In the genomic region with DNA sequence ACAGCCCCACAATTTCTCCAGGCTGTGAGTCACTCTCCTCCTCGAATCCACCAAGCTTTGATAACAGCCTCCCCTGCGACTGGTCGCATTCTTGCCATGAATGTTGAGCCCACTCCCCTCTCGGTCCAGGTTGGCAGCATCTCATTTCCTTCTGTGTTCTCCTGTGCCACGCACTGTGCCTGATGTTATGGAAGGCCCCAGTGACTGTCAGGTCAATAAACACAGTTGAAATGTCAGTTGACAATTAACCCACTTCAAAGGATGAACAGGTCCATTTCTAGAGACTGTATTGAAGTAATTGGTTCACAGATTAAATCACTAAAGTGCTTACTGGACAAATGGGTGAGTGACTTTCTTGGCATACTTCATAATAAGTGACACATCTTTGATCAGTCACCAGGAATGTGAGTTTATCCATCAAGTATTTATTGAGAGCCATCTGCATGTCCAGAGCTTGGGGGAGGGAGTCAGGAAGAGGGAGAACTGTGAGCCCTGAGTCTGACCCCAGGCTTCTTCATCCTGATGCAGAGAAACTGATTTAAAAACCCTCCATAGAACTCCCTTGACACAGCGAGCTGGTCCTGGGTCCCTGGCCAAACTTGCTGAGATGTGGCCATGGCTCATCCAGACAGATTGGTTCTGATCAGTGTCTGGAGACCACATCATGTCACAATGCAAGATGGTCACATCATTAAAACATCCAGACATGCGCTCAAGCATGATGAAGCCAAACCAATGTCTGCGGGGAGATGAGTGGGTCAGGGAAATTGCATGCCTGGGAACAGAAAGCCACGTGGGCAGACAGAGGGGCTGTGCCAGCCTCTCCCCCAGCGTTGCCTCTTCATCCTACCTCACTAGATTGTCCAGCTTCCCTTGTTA, we compare ENCODE assay signal across 23 mouse cellular contexts.
A peak's percentile ranks its signal among the peaks of the same experiment; 100 is the strongest.
DNase-seq lines count a peak whose midpoint lies in the region; ATAC-seq lines count a peak whose summit lies in the region.
"Had no signal": no experiment of that assay in that cellular context is flagged by ENCODE, and none has a peak within 500 bp of the region (broad histone marks: within the 10 kb centered on the region; RNA-seq: fewer than 3 reads in every experiment).

No protein-coding gene starts in this region.

- H3K4me2 ChIP-seq in hindbrain, embryonic 16.5 days (ENCODE audit: low read length), result no peak overlapping the region
- no peak overlapping the region for H3K4me2 ChIP-seq in hindbrain, embryonic 12.5 days (replicated peaks)
- H3K4me2 ChIP-seq in kidney, embryonic 15.5 days, result no peak overlapping the region
- H3K4me2 ChIP-seq: embryonic facial prominence, embryonic 15.5 days; forebrain, embryonic 15.5 days; heart, embryonic 13.5 days had no signal

- peak; percentile 20; the same call in 1 of the 2 replicates for ATAC-seq in hindbrain, embryonic 16.5 days
- no peak for ATAC-seq in hindbrain, embryonic 12.5 days (ENCODE audit: low FRiP score)
- peak; percentile 54 for ATAC-seq in kidney, embryonic 15.5 days (replicated peaks; ENCODE audit: low FRiP score)
- ATAC-seq: CD4-positive, CD25-positive, alpha-beta regulatory T cell, adult 4 months; forebrain, embryonic 15.5 days; hindbrain, postnatal 0 days had no signal

- no peaks in the 10 kb centered on the region for H3K27me3 ChIP-seq in hindbrain, embryonic 16.5 days (replicated peaks; ENCODE audit: control insufficient read depth, insufficient read depth, low read length)
- no peaks in the 10 kb centered on the region for H3K27me3 ChIP-seq in hindbrain, embryonic 12.5 days
- H3K27me3 ChIP-seq in kidney, embryonic 15.5 days, result no peaks in the 10 kb centered on the region
- H3K27me3 ChIP-seq: embryonic facial prominence, embryonic 15.5 days; forebrain, embryonic 15.5 days had no signal

- H3K9ac ChIP-seq in hindbrain, embryonic 16.5 days (ENCODE audit: low read depth, low read length), result no peak overlapping the region
- no peak overlapping the region for H3K9ac ChIP-seq in hindbrain, embryonic 12.5 days
- no peak overlapping the region for H3K9ac ChIP-seq in kidney, embryonic 15.5 days
- H3K9ac ChIP-seq: embryonic facial prominence, embryonic 15.5 days; forebrain, embryonic 15.5 days; heart, embryonic 13.5 days had no signal

- H3K4me3 ChIP-seq in hindbrain, embryonic 16.5 days (ENCODE audit: low read length), result no peak overlapping the region
- no peak overlapping the region for H3K4me3 ChIP-seq in hindbrain, embryonic 12.5 days
- H3K4me3 ChIP-seq in kidney, embryonic 15.5 days (replicated peaks), result no peak overlapping the region
- H3K4me3 ChIP-seq: embryonic facial prominence, embryonic 15.5 days; erythroblast, embryonic 14.5 days; forebrain, embryonic 15.5 days; heart, embryonic 13.5 days had no signal

- WGBS in hindbrain, embryonic 16.5 days, result 72% methylated on average over 10 of the region's 10 CpGs
- 84% methylated on average over 10 of the region's 10 CpGs for WGBS in hindbrain, embryonic 12.5 days
- 56% methylated on average over 10 of the region's 10 CpGs for WGBS in kidney, embryonic 15.5 days

- H3K27ac ChIP-seq in hindbrain, embryonic 16.5 days (ENCODE audit: low read depth, low read length), result no peak overlapping the region
- H3K27ac ChIP-seq in hindbrain, embryonic 12.5 days, result no peak overlapping the region
- H3K27ac ChIP-seq in kidney, embryonic 15.5 days, result no peak overlapping the region; the same call in 1 of the 2 replicates
- H3K27ac ChIP-seq: embryonic facial prominence, embryonic 15.5 days; forebrain, embryonic 15.5 days; heart, embryonic 13.5 days; hindbrain, postnatal 0 days had no signal

- no peaks in the 10 kb centered on the region for H3K36me3 ChIP-seq in hindbrain, embryonic 16.5 days (ENCODE audit: control insufficient read depth, insufficient read depth, low read length)
- no peaks in the 10 kb centered on the region for H3K36me3 ChIP-seq in hindbrain, embryonic 12.5 days
- H3K36me3 ChIP-seq in kidney, embryonic 15.5 days, result no peaks in the 10 kb centered on the region
- H3K36me3 ChIP-seq: embryonic facial prominence, embryonic 15.5 days; forebrain, embryonic 15.5 days; G1E; heart, embryonic 13.5 days had no signal

- DNase-seq in kidney, postnatal 4 days, result no peak
- peak; percentile 15 for DNase-seq in ZHBTc4 (ENCODE audit: low read depth, low spot score)
- peak; percentile 69 for DNase-seq in retina, postnatal 1 day
- DNase-seq in lung, postnatal 4 days, result no peak
- DNase-seq in layer of hippocampus, postnatal 10 days (ENCODE audit: low spot score in 2 of 2), result no peak
- DNase-seq: adrenal gland, postnatal 10 days; B cell, adult 2 months; cerebellum, adult 11 months; cerebellum, adult 8-10 months; cerebellum, postnatal 14 days; embryo, embryonic 11 days; heart, adult 18-20 months; heart, postnatal 36 days had no signal

- peaks cover 8% of the 10 kb centered on the region for H3K4me1 ChIP-seq in hindbrain, embryonic 16.5 days (ENCODE audit: control insufficient read depth, insufficient read depth, low read depth, low read length)
- H3K4me1 ChIP-seq in hindbrain, embryonic 12.5 days, result peaks cover 16% of the 10 kb centered on the region
- H3K4me1 ChIP-seq in kidney, embryonic 15.5 days, result peaks cover 18% of the 10 kb centered on the region
- H3K4me1 ChIP-seq: forebrain, embryonic 15.5 days had no signal

- no peaks in the 10 kb centered on the region for H3K9me3 ChIP-seq in hindbrain, embryonic 16.5 days (ENCODE audit: control insufficient read depth, low read length)
- H3K9me3 ChIP-seq in hindbrain, embryonic 12.5 days (replicated peaks), result no peaks in the 10 kb centered on the region
- H3K9me3 ChIP-seq in kidney, embryonic 15.5 days (replicated peaks), result no peaks in the 10 kb centered on the region
- H3K9me3 ChIP-seq: embryonic facial prominence, embryonic 15.5 days; forebrain, embryonic 15.5 days; heart, embryonic 13.5 days had no signal

Comparison
In these comparisons a context has a peak if more than half of its experiments do, and no peak if none do; other contexts are left out.
1. DNase-seq: peak in ZHBTc4 (single experiment) and retina, postnatal 1 day (single experiment); none in kidney, postnatal 4 days (0 of 2), lung, postnatal 4 days (0 of 2) and layer of hippocampus, postnatal 10 days (0 of 2).